Mouse (Mus musculus) liver, adult 2 months (tissue): ENCODE measurements at regions not wholly inside any gene's neighbourhood (a gene's known extent, or its start where the extent isn't known, plus 50 kb on each side); places are given as distances from the start of the nearest gene placed in this dataset.

ENCODE experiments used
- CTCF ChIP-seq: fragments of 200-500 bp; IDR thresholded peaks from 2 replicates; pipeline ENCODE4 v1.5.1; 2011; ENCODE audit warnings: low read depth, low read length, control low read depth
- POLR2A ChIP-seq: fragments of 200-500 bp; IDR thresholded peaks from 2 replicates; pipeline ENCODE4 v1.6.1; 2011; ENCODE audit warnings: low read length, control low read depth; ENCODE audit not compliant: insufficient read depth; ENCODE audit errors: extremely low read depth

- TF ChIP-seq CTCF, result no peak
- TF ChIP-seq POLR2A, result no peak
Observed at GRCm38 (mm10) chr16:30739651-30740050, 140.1 kb downstream of the Fam43a start.
